Mouse (Mus musculus): Measurements from ENCODE around the gene Luzp1. TPM values are rescaled to one million over a fixed set of nuclear protein-coding genes. Genes with fewer than 3 reads are reported as not detected.

Luzp1 gene
- polyA plus RNA-seq, 1 experiment from 2014 or later = 108 TPM

GRCm38 (mm10) chr4:136466226-136466625 is 3.3 kb upstream of the Luzp1 start:
- WGBS (ENCODE audit: insufficient replicate concordance) = 41% methylated on average over 4 of the region's 4 CpGs
- no peak for ATAC-seq (replicated peaks; ENCODE audit: insufficient number of reproducible peaks, low FRiP score, low TSS enrichment)
- Histone ChIP-seq H3K36me3 (ENCODE audit: control insufficient read depth, insufficient read depth, low read length) (no peaks in the 10 kb centered on the region), H3K27me3 (ENCODE audit: control insufficient read depth, insufficient read depth, low read length) (peaks cover 5% of the 10 kb centered on the region; the same call in 1 of the 2 replicates), H3K9me3 (replicated peaks; ENCODE audit: control insufficient read depth, low read length) (no peaks in the 10 kb centered on the region), H3K4me3 (ENCODE audit: low read depth, low read length) (no peak overlapping the region), H3K27ac (ENCODE audit: low read depth, low read length) (no peak overlapping the region), H3K4me1 (ENCODE audit: control insufficient read depth, insufficient read depth, low read length) (peaks cover 21% of the 10 kb centered on the region), H3K9ac (ENCODE audit: low read depth, low read length) (0 out of 2 replicates have a peak overlapping the region, but pooled peaks have one; percentile 2), H3K4me2 (no peak overlapping the region)

GRCm38 (mm10) chr4:136468553-136469327 is 821 bp upstream of the Luzp1 start:
- WGBS (ENCODE audit: insufficient replicate concordance) = 71% methylated on average over 14 of the region's 14 CpGs
- no peak overlapping the region for H3K27ac ChIP-seq (ENCODE audit: low read depth, low read length)
- H3K27me3 ChIP-seq (ENCODE audit: control insufficient read depth, insufficient read depth, low read length) = no peaks in the 10 kb centered on the region
- no peaks in the 10 kb centered on the region for H3K9me3 ChIP-seq (replicated peaks; ENCODE audit: control insufficient read depth, low read length)
- no peaks in the 10 kb centered on the region for H3K36me3 ChIP-seq (ENCODE audit: control insufficient read depth, insufficient read depth, low read length)
- H3K4me3 ChIP-seq (ENCODE audit: low read depth, low read length) = no peak overlapping the region
- no peak overlapping the region for H3K9ac ChIP-seq (ENCODE audit: low read depth, low read length)
- H3K4me2 ChIP-seq = peak overlapping the region; percentile 74
- no peak for ATAC-seq (replicated peaks; ENCODE audit: insufficient number of reproducible peaks, low FRiP score, low TSS enrichment)
- peaks cover 20% of the 10 kb centered on the region for H3K4me1 ChIP-seq (ENCODE audit: control insufficient read depth, insufficient read depth, low read length)

GRCm38 (mm10) chr4:136469941-136470346 is 383 bp downstream of the Luzp1 start:
- ATAC-seq (replicated peaks; ENCODE audit: insufficient number of reproducible peaks, low FRiP score, low TSS enrichment) = peak; percentile 79
- peak overlapping the region; percentile 74 for H3K4me2 ChIP-seq
- no peaks in the 10 kb centered on the region for H3K27me3 ChIP-seq (ENCODE audit: control insufficient read depth, insufficient read depth, low read length)
- no peaks in the 10 kb centered on the region for H3K9me3 ChIP-seq (replicated peaks; ENCODE audit: control insufficient read depth, low read length)
- peak overlapping the region; percentile 91 for H3K27ac ChIP-seq (ENCODE audit: low read depth, low read length)
- H3K4me1 ChIP-seq (ENCODE audit: control insufficient read depth, insufficient read depth, low read length) = peaks cover 23% of the 10 kb centered on the region
- no peaks in the 10 kb centered on the region for H3K36me3 ChIP-seq (ENCODE audit: control insufficient read depth, insufficient read depth, low read length)
- 1% methylated on average over 27 of the region's 55 CpGs for WGBS (ENCODE audit: insufficient replicate concordance)
- peak overlapping the region; percentile 97 for H3K9ac ChIP-seq (ENCODE audit: low read depth, low read length)
- peak overlapping the region; percentile 69 for H3K4me3 ChIP-seq (ENCODE audit: low read depth, low read length)

- H3K4me1 ChIP-seq (ENCODE audit: control insufficient read depth, insufficient read depth, low read length) = peaks cover 23% of the 10 kb centered on the region
- ATAC-seq (replicated peaks; ENCODE audit: insufficient number of reproducible peaks, low FRiP score, low TSS enrichment) = peak; percentile 14; the same call in 1 of the 2 replicates
- peak overlapping the region; percentile 69 for H3K4me3 ChIP-seq (ENCODE audit: low read depth, low read length)
- H3K36me3 ChIP-seq (ENCODE audit: control insufficient read depth, insufficient read depth, low read length) = no peaks in the 10 kb centered on the region
- H3K9ac ChIP-seq (ENCODE audit: low read depth, low read length) = peak overlapping the region; percentile 97
- H3K4me2 ChIP-seq = peak overlapping the region; percentile 74
- 1% methylated on average over 58 of the region's 58 CpGs for whole genome bisulfite sequencing (ENCODE audit: insufficient replicate concordance)
- no peaks in the 10 kb centered on the region for H3K27me3 ChIP-seq (ENCODE audit: control insufficient read depth, insufficient read depth, low read length)
- H3K9me3 ChIP-seq (replicated peaks; ENCODE audit: control insufficient read depth, low read length) = no peaks in the 10 kb centered on the region
- H3K27ac ChIP-seq (ENCODE audit: low read depth, low read length) = peak overlapping the region; percentile 91
Measured at GRCm38 (mm10) chr4:136470347-136471071, 948 bp downstream of the Luzp1 start.

GRCm38 (mm10) chr4:136476692-136477091 is 7.1 kb downstream of the Luzp1 start:
- WGBS (ENCODE audit: insufficient replicate concordance) = 87% methylated on average over 1 of the region's 1 CpGs
- no peaks in the 10 kb centered on the region for H3K9me3 ChIP-seq (replicated peaks; ENCODE audit: control insufficient read depth, low read length)
- H3K4me2 ChIP-seq = no peak overlapping the region
- H3K9ac ChIP-seq (ENCODE audit: low read depth, low read length) = no peak overlapping the region
- no peaks in the 10 kb centered on the region for H3K36me3 ChIP-seq (ENCODE audit: control insufficient read depth, insufficient read depth, low read length)
- H3K27me3 ChIP-seq (ENCODE audit: control insufficient read depth, insufficient read depth, low read length) = no peaks in the 10 kb centered on the region
- H3K4me1 ChIP-seq (ENCODE audit: control insufficient read depth, insufficient read depth, low read length) = peaks cover 8% of the 10 kb centered on the region
- no peak for ATAC-seq (replicated peaks; ENCODE audit: insufficient number of reproducible peaks, low FRiP score, low TSS enrichment)
- no peak overlapping the region for H3K4me3 ChIP-seq (ENCODE audit: low read depth, low read length)
- H3K27ac ChIP-seq (ENCODE audit: low read depth, low read length) = no peak overlapping the region

GRCm38 (mm10) chr4:136486549-136486948 is 17.0 kb downstream of the Luzp1 start:
- Histone ChIP-seq H3K27ac (ENCODE audit: low read depth, low read length) (no peak overlapping the region), H3K36me3 (ENCODE audit: control insufficient read depth, insufficient read depth, low read length) (no peaks in the 10 kb centered on the region), H3K27me3 (ENCODE audit: control insufficient read depth, insufficient read depth, low read length) (no peaks in the 10 kb centered on the region), H3K4me1 (ENCODE audit: control insufficient read depth, insufficient read depth, low read length) (no peaks in the 10 kb centered on the region), H3K9me3 (replicated peaks; ENCODE audit: control insufficient read depth, low read length) (no peaks in the 10 kb centered on the region), H3K4me2 (no peak overlapping the region), H3K9ac (ENCODE audit: low read depth, low read length) (no peak overlapping the region), H3K4me3 (ENCODE audit: low read depth, low read length) (no peak overlapping the region)
- no peak for ATAC-seq (replicated peaks; ENCODE audit: insufficient number of reproducible peaks, low FRiP score, low TSS enrichment)
- WGBS (ENCODE audit: insufficient replicate concordance) = 83% methylated on average over 2 of the region's 2 CpGs

GRCm38 (mm10) chr4:136495993-136496392 is 26.4 kb downstream of the Luzp1 start:
- H3K9me3 ChIP-seq (replicated peaks; ENCODE audit: control insufficient read depth, low read length) = no peaks in the 10 kb centered on the region
- no peak for ATAC-seq (replicated peaks; ENCODE audit: insufficient number of reproducible peaks, low FRiP score, low TSS enrichment)
- H3K9ac ChIP-seq (ENCODE audit: low read depth, low read length) = no peak overlapping the region
- H3K27me3 ChIP-seq (ENCODE audit: control insufficient read depth, insufficient read depth, low read length) = no peaks in the 10 kb centered on the region
- H3K4me1 ChIP-seq (ENCODE audit: control insufficient read depth, insufficient read depth, low read length) = peaks cover 8% of the 10 kb centered on the region
- no peak overlapping the region for H3K4me3 ChIP-seq (ENCODE audit: low read depth, low read length)
- no peak overlapping the region for H3K4me2 ChIP-seq
- H3K27ac ChIP-seq (ENCODE audit: low read depth, low read length) = no peak overlapping the region
- no peaks in the 10 kb centered on the region for H3K36me3 ChIP-seq (ENCODE audit: control insufficient read depth, insufficient read depth, low read length)

GRCm38 (mm10) chr4:136505426-136506215 is 36.1 kb downstream of the Luzp1 start:
- H3K27ac ChIP-seq (ENCODE audit: low read depth, low read length) = no peak overlapping the region
- no peak for ATAC-seq (replicated peaks; ENCODE audit: insufficient number of reproducible peaks, low FRiP score, low TSS enrichment)
- H3K4me2 ChIP-seq = no peak overlapping the region
- no peaks in the 10 kb centered on the region for H3K36me3 ChIP-seq (ENCODE audit: control insufficient read depth, insufficient read depth, low read length)
- H3K4me1 ChIP-seq (ENCODE audit: control insufficient read depth, insufficient read depth, low read length) = peaks cover 3% of the 10 kb centered on the region; the same call in 1 of the 2 replicates
- 46% methylated on average over 2 of the region's 2 CpGs for WGBS (ENCODE audit: insufficient replicate concordance)
- no peak overlapping the region for H3K9ac ChIP-seq (ENCODE audit: low read depth, low read length)
- H3K27me3 ChIP-seq (ENCODE audit: control insufficient read depth, insufficient read depth, low read length) = no peaks in the 10 kb centered on the region
- no peaks in the 10 kb centered on the region for H3K9me3 ChIP-seq (replicated peaks; ENCODE audit: control insufficient read depth, low read length)
- no peak overlapping the region for H3K4me3 ChIP-seq (ENCODE audit: low read depth, low read length)

All from heart, embryonic 11.5 days (tissue).